Mouse (Mus musculus) MEL (cell line): Measurements from ENCODE around the gene Cemip. TPM values are rescaled to one million over a fixed set of nuclear protein-coding genes. Genes with fewer than 3 reads are reported as not detected.

Experiments
- DNase-seq: peaks from one replicate; pipeline ENCODE4 v3.0.0; 2011; ENCODE audit warnings: low read depth, low spot score
- H3K27ac ChIP-seq: 2 replicates; pipeline ENCODE4 v1.5.1; 2012; ENCODE audit warnings: low read depth, mild to moderate bottlenecking, control low read depth, low read length, moderate library complexity; ENCODE audit not compliant: control insufficient read depth
- H3K27me3 ChIP-seq, 2 experiments: fragments of 150-350 bp in 1 of 2; sonication (generic) in 1 of 2; 2 replicates each; pipeline ENCODE4 v1.6.1; 2012; ENCODE audit warnings: low read length in 2 of 2, mild to moderate bottlenecking in 2 of 2, improper control_type of control experiment in 1 of 2, moderate library complexity in 1 of 2; ENCODE audit not compliant: insufficient read depth in 2 of 2, control insufficient read depth in 1 of 2
- H3K36me3 ChIP-seq, 2 experiments: 2 replicates each; pipeline ENCODE4 v1.6.1; 2012 to 2014; ENCODE audit warnings: low read length in 2 of 2, improper control_type of control experiment in 1 of 2, inconsistent platforms in 1 of 2, mild to moderate bottlenecking in 1 of 2; ENCODE audit not compliant: insufficient read depth in 2 of 2, control insufficient read depth in 1 of 2
- H3K4me1 ChIP-seq, 2 experiments: fragments of 150-350 bp in 1 of 2; sonication (generic) in 1 of 2; 2 replicates each; pipeline ENCODE4 v1.6.1; 2012; ENCODE audit warnings: low read length in 2 of 2, improper control_type of control experiment in 1 of 2, mild to moderate bottlenecking in 1 of 2; ENCODE audit not compliant: insufficient read depth in 2 of 2, control insufficient read depth in 1 of 2
- H3K4me3 ChIP-seq, 2 experiments: fragments of 150-350 bp in 1 of 2; sonication (generic) in 1 of 2; 2 replicates each; pipeline ENCODE4 v1.5.1; 2012; ENCODE audit warnings: low read depth in 2 of 2, low read length in 2 of 2, mild to moderate bottlenecking in 2 of 2, moderate library complexity in 2 of 2, control low read depth in 1 of 2, improper control_type of control experiment in 1 of 2; ENCODE audit not compliant: control insufficient read depth in 1 of 2, insufficient read depth in 1 of 2
- H3K79me2 ChIP-seq: 2 replicates; pipeline ENCODE4 v1.6.1; 2012; ENCODE audit warnings: mild to moderate bottlenecking, low read length, moderate library complexity; ENCODE audit not compliant: control insufficient read depth, poor library complexity, insufficient read depth
- H3K9ac ChIP-seq: 2 replicates; pipeline ENCODE4 v1.6.1; 2012; ENCODE audit warnings: low read depth, mild to moderate bottlenecking, control low read depth, low read length, moderate library complexity; ENCODE audit not compliant: control insufficient read depth, poor library complexity, severe bottlenecking
- H3K9me3 ChIP-seq: fragments of 150-350 bp; sonication (generic); replicated peaks from 2 replicates; pipeline ENCODE4 v1.6.1; 2012; ENCODE audit warnings: mild to moderate bottlenecking, low read length, improper control_type of control experiment, moderate library complexity; ENCODE audit not compliant: insufficient read depth
- BHLHE40 ChIP-seq: IDR thresholded peaks from 2 replicates; pipeline ENCODE4 v1.6.1; 2012; ENCODE audit warnings: low read depth, mild to moderate bottlenecking, inconsistent platforms, low read length, improper control_type of control experiment, borderline replicate concordance
- CHD1 ChIP-seq: IDR thresholded peaks from 2 replicates; pipeline ENCODE4 v1.6.1; 2012; ENCODE audit warnings: low read depth, mild to moderate bottlenecking, inconsistent platforms, low read length, improper control_type of control experiment
- CHD2 ChIP-seq: IDR thresholded peaks from 2 replicates; pipeline ENCODE4 v1.6.1; 2011; ENCODE audit warnings: low read length, improper control_type of control experiment
- CTCF ChIP-seq, 3 experiments: IDR thresholded peaks in 2 of 3; conservative IDR thresholded peaks in 1 of 3; 2 replicates each; pipeline ENCODE4 v1.5.1; 2011 to 2012; ENCODE audit warnings: low read length in 3 of 3, low read depth in 2 of 3, mild to moderate bottlenecking in 2 of 3, improper control_type of control experiment in 1 of 3, inconsistent platforms in 1 of 3, mixed read lengths in 1 of 3, moderate library complexity in 1 of 3; ENCODE audit not compliant: control insufficient read depth in 1 of 3, insufficient read depth in 1 of 3, poor library complexity in 1 of 3, severe bottlenecking in 1 of 3
- E2F4 ChIP-seq: IDR thresholded peaks from 2 replicates; pipeline ENCODE4 v1.6.1; 2011; ENCODE audit warnings: low read depth, low read length, improper control_type of control experiment, borderline replicate concordance
- EP300 ChIP-seq, 2 experiments: IDR thresholded peaks; 2 replicates each; pipeline ENCODE4 v1.6.1; 2011; ENCODE audit warnings: improper control_type of control experiment in 2 of 2, low read length in 2 of 2, low read depth in 1 of 2, mild to moderate bottlenecking in 1 of 2
- GABPA ChIP-seq: IDR thresholded peaks from 2 replicates; pipeline ENCODE4 v1.6.1; 2012; ENCODE audit warnings: low read depth, mild to moderate bottlenecking, inconsistent platforms, low read length, improper control_type of control experiment, moderate library complexity
- HCFC1 ChIP-seq: IDR thresholded peaks from 2 replicates; pipeline ENCODE4 v1.6.1; 2012; ENCODE audit warnings: low read depth, mild to moderate bottlenecking, inconsistent platforms, low read length, improper control_type of control experiment, moderate library complexity
- JUND ChIP-seq: IDR thresholded peaks from 2 replicates; pipeline ENCODE4 v1.6.1; 2011; ENCODE audit warnings: low read depth, mild to moderate bottlenecking, improper control_type of control experiment, low read length
- MAFK ChIP-seq: IDR thresholded peaks from 2 replicates; pipeline ENCODE4 v1.6.1; 2011; ENCODE audit warnings: low read depth, mild to moderate bottlenecking, low read length, improper control_type of control experiment, borderline replicate concordance
- MAX ChIP-seq: IDR thresholded peaks from 2 replicates; pipeline ENCODE4 v1.6.1; 2011; ENCODE audit warnings: low read length, improper control_type of control experiment
- MEF2A ChIP-seq: IDR thresholded peaks from 2 replicates; pipeline ENCODE4 v1.6.1; 2014; ENCODE audit warnings: low read depth, mild to moderate bottlenecking, inconsistent platforms, low read length, improper control_type of control experiment; ENCODE audit not compliant: poor library complexity, insufficient replicate concordance, severe bottlenecking; ENCODE audit errors: extremely low read depth
- MYB ChIP-seq: IDR thresholded peaks from 2 replicates; pipeline ENCODE4 v1.6.1; 2011; ENCODE audit warnings: mild to moderate bottlenecking, low read depth, low read length, improper control_type of control experiment
- MYC ChIP-seq: IDR thresholded peaks from 2 replicates; pipeline ENCODE4 v1.6.1; 2011; ENCODE audit warnings: low read depth, mild to moderate bottlenecking, low read length, improper control_type of control experiment, moderate library complexity
- NELFE ChIP-seq: IDR thresholded peaks from 2 replicates; pipeline ENCODE4 v1.6.1; 2011; ENCODE audit warnings: low read depth, low read length, improper control_type of control experiment
- NRF1 ChIP-seq: IDR thresholded peaks from 2 replicates; pipeline ENCODE4 v1.6.1; 2014; ENCODE audit warnings: low read depth, mild to moderate bottlenecking, inconsistent platforms, low read length, improper control_type of control experiment, moderate library complexity; ENCODE audit not compliant: poor library complexity, insufficient read depth, severe bottlenecking
- POLR2AphosphoS5 ChIP-seq: IDR thresholded peaks from 2 replicates; pipeline ENCODE4 v1.6.1; 2012; ENCODE audit warnings: low read depth, borderline replicate concordance, mild to moderate bottlenecking, inconsistent platforms, low read length, moderate library complexity, mixed read lengths
- SIN3A ChIP-seq: IDR thresholded peaks from 2 replicates; pipeline ENCODE4 v1.6.1; 2012; ENCODE audit warnings: low read length, improper control_type of control experiment, inconsistent platforms
- TAL1 ChIP-seq: IDR thresholded peaks from 2 replicates; pipeline ENCODE4 v1.6.1; 2012; ENCODE audit warnings: mild to moderate bottlenecking, inconsistent platforms, low read length, moderate library complexity, mixed read lengths
- UBTF ChIP-seq: IDR thresholded peaks from 2 replicates; pipeline ENCODE4 v1.6.1; 2012; ENCODE audit warnings: low read depth, mild to moderate bottlenecking, inconsistent platforms, low read length, improper control_type of control experiment, moderate library complexity, borderline replicate concordance; ENCODE audit not compliant: insufficient read depth
- USF1 ChIP-seq: IDR thresholded peaks from 2 replicates; pipeline ENCODE4 v1.6.1; 2014; ENCODE audit warnings: low read depth, mild to moderate bottlenecking, inconsistent platforms, low read length, improper control_type of control experiment, moderate library complexity
- USF2 ChIP-seq, 2 experiments: IDR thresholded peaks; 2 replicates each; pipeline ENCODE4 v1.6.1; 2011 to 2012; ENCODE audit warnings: improper control_type of control experiment in 2 of 2, low read length in 2 of 2, borderline replicate concordance in 1 of 2, inconsistent platforms in 1 of 2, low read depth in 1 of 2, mild to moderate bottlenecking in 1 of 2; ENCODE audit not compliant: insufficient read depth in 1 of 2
- ZC3H11A ChIP-seq: IDR thresholded peaks from 2 replicates; pipeline ENCODE4 v1.6.1; 2012; ENCODE audit warnings: low read depth, mild to moderate bottlenecking, inconsistent platforms, low read length, improper control_type of control experiment
- ZMIZ1 ChIP-seq: IDR thresholded peaks from 2 replicates; pipeline ENCODE4 v1.6.1; 2012; ENCODE audit warnings: low read depth, mild to moderate bottlenecking, inconsistent platforms, low read length, improper control_type of control experiment, moderate library complexity
- ZNF384 ChIP-seq: IDR thresholded peaks from 2 replicates; pipeline ENCODE4 v1.6.1; 2012; ENCODE audit warnings: low read depth, mild to moderate bottlenecking, inconsistent platforms, low read length, improper control_type of control experiment
- polyA plus RNA-seq, 2 experiments: library from polyadenylated mRNA; stranded (reverse) in 1 of 2; unstranded in 1 of 2; fragments of >175 nt in 1 of 2; fragments of >200 nt in 1 of 2; gene quantifications; 2 replicates each; pipeline versions ENCODE4 v1.2.1 to v1.2.4; 2012; ENCODE audit warnings: low replicate concordance in 2 of 2, low read depth in 1 of 2; ENCODE audit not compliant: insufficient read length in 2 of 2, insufficient read depth in 1 of 2, missing spikeins in 1 of 2
- total RNA-seq: library from RNA; depleted of rRNA; stranded (reverse); fragments of 300-350 nt; gene quantifications from 2 replicates; pipeline ENCODE4 v1.2.3, GENCODE M21; 2012; rRNA removed

Gene Cemip
- total RNA-seq (not detected in 2 replicates), polyA plus RNA-seq (not detected)

- TF ChIP-seq USF2 (IDR thresholded peaks at IDR 0.05; ENCODE audit: borderline replicate concordance in 1 of 2, insufficient read depth in 1 of 2, low read depth in 1 of 2, low read length in 2 of 2) (no peak), ZNF384 (no peak), CTCF (IDR thresholded peaks at IDR 0.05 in 2 of 3, conservative IDR thresholded peaks at IDR 0.05 in 1 of 3; ENCODE audit: control insufficient read depth in 1 of 3, insufficient read depth in 1 of 3, low read depth in 2 of 3, low read length in 3 of 3, poor library complexity in 1 of 3, severe bottlenecking in 1 of 3) (no peak), CHD1 (no peak), UBTF (no peak), MAFK (no peak), USF1 (no peak), NELFE (no peak), TAL1 (no peak), HCFC1 (no peak), MEF2A (no peak), MYB (no peak)
- no peak within 1 kb of the TSS for H3K4me3 ChIP-seq
- no peaks in the 10 kb centered on the region for H3K27me3 ChIP-seq
- no peak within 1 kb of the TSS for H3K9ac ChIP-seq
- H3K36me3 ChIP-seq: no peaks in the 10 kb centered on the region
- no peak for DNase-seq
- no peaks in the 10 kb centered on the region for H3K9me3 ChIP-seq
- no peaks in the 10 kb centered on the region for H3K79me2 ChIP-seq
- H3K27ac ChIP-seq: no peak within 1 kb of the TSS
- no peaks in the 10 kb centered on the region for H3K4me1 ChIP-seq
These were observed at the start of gene Cemip for GRCm38 (mm10) chr7:84086039-84086829. TSS of gene Cemip (minus strand) at chr7:84086502.

GRCm38 (mm10) chr7:84132704-84133103, 46.4 kb upstream of the Cemip start:
- Histone ChIP-seq H3K4me1 (no peaks in the 10 kb centered on the region; a peak in 1 of 4 replicates), H3K9me3 (no peaks in the 10 kb centered on the region), H3K36me3 (peaks cover 0 to 2% of the 10 kb centered on the region in 2 experiments; a peak in 1 of 4 replicates), H3K4me3 (no peak overlapping the region), H3K9ac (no peak overlapping the region), H3K79me2 (peaks cover 43% of the 10 kb centered on the region), H3K27ac (no peak overlapping the region), H3K27me3 (no peaks in the 10 kb centered on the region)
- TF ChIP-seq JUND (no peak), NRF1 (no peak), POLR2AphosphoS5 (no peak), ZMIZ1 (no peak), SIN3A (no peak), BHLHE40 (no peak), HCFC1 (no peak), GABPA (no peak), MAX (no peak), MAFK (no peak), MYB (no peak), USF2 (IDR thresholded peaks at IDR 0.05; ENCODE audit: borderline replicate concordance in 1 of 2, insufficient read depth in 1 of 2, low read depth in 1 of 2, low read length in 2 of 2) (no peak), EP300 (IDR thresholded peaks at IDR 0.05; ENCODE audit: low read depth in 1 of 2, low read length in 2 of 2) (no peak), CHD2 (no peak), USF1 (no peak), ZC3H11A (no peak), MYC (no peak), NELFE (no peak), E2F4 (no peak)
- DNase-seq: no peak
